Mouse (Mus musculus) NIH3T3 (cell line): ENCODE measurements around the gene Cdh22.
A peak's percentile ranks its signal among the peaks of the same experiment; 100 is the strongest.

ENCODE experiments used
- DNase-seq: peaks from one replicate; pipeline ENCODE4 v3.0.0-alpha.2; 2012; ENCODE audit warnings: low read depth

Gene Cdh22

DNA sequence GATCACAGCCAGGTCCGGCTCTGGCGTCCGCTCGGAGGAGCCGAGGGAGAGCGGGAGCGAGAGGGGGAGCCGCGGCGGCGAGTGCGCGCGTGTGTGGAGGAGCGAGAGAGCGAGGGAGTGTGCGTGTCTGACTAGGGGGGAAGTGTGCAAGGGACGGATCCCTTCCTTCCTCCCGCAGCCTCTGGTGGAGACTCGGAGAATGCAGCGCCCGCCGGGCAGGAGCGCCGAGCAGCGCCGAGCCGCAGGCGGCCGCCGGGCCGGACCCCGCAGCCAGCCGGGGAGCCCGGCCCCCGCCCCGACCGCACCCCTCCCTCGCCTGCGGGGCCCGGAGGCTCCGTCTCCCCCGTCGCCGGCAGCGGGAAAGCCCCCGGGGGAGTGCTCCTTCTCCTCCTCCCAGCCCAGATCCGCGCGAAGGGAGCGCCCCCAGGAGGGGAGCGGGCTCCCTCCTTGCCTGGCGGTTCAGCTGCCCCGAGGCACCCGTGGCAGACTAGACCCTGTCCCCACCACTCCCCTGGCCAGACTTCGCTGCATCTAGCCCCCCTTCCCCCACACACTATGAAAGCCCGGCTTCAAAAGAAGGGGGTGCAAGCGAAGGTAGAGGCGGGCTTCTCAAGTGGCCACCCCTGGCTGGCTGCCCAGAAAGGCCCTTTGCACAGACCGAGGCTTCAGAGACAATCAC lies at the start of gene Cdh22:
Gene Cdh22, minus strand, starts transcription at position 241 of the 679 bp plus-strand sequence.
- peak; percentile 27 for DNase-seq

DNA sequence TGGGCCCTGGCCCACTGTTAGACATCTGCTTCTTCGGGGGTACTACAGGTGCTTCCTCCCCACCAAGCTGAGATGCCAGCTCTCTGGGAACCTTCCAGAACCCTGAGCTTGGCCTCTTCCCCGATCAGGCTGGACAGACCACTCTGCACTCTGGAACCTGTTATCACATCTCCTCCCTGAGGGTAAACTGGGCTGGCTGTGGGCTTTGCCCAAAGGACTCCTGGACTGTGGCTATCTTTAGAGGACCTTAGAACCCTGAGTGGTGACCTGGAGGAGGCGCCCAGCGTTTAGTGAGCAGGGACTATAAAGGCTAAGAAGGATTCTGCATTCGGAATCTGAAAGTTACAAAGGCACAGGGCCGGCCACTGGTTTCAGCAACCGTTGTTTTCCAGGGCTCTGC lies 49.7 kb upstream of the Cdh22 start:
- DNase-seq, result no peak

DNA sequence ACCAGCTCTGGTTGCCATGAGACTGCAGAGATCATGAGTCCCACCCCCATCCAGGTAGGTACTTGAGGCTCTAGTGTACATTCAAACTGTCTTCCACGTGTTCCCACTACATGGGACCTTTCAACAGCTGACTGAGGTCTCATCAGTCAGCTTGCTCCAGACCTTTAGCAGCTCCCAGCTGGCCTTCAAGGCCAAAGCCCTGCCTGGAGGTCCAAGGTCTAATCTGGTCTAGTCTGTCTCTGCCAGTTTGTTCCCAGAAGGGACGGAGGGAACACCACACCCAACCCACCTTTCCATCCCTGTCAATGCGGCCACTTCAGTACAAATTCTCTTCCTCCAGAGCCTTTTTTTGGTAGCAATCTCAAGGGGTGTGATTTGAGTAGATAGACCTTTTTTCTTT lies 49.0 kb upstream of the Cdh22 start:
- no peak for DNase-seq

DNA sequence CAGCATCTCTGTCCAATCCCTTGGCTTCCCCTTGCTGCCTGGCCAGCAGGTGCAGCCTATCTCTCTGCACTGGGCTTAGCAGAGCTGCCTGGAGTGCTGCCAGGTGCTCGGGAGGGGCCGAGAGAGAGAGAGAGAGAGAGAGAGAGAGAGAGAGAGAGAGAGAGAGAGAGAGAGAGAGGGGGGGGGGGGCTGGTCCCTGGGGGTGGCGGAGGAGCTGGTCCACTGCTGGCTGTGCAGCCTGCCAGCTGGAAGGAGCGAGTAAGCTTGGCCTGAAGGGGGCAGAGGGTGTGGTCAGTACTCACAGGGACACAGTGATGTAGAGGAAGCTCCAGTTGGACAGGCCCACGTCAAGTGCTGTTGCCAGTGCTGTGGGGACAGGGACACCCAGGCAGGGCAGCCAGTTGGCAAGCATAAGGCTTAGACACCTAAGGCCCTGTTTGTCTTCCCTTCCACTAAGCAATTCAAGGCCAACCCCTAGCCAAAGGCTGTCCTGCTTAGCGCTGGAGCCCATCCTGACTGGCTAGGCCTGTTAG lies 47.2 kb upstream of the Cdh22 start:
- peak; percentile 11 for DNase-seq

DNA sequence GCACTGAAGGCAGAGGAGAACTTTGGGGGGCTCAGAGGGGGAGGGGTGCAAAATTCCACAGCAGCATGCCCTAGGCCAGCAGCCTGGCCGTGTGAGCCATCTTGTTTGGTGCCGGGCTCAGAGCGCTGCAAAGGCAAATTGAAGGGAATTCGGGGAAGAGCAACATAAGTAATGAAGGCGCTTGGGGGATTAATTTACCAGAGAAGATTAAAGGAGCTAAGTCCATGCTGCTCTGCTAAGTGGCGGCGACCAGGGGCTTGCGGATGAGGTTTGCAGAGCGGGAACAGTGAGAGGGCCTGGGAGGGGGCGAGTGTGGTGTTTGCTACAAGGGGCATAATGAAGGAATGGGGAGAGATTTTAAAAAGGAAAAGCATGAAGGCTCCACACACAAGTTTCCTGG lies 44.7 kb upstream of the Cdh22 start:
- DNase-seq, result no peak

GRCm38 (mm10) chr2:165277188-165277740 lies 42.6 kb upstream of the Cdh22 start:
- no peak for DNase-seq

GRCm38 (mm10) chr2:165275824-165276223 lies 41.2 kb upstream of the Cdh22 start:
- DNase-seq, result peak; percentile 82

DNA sequence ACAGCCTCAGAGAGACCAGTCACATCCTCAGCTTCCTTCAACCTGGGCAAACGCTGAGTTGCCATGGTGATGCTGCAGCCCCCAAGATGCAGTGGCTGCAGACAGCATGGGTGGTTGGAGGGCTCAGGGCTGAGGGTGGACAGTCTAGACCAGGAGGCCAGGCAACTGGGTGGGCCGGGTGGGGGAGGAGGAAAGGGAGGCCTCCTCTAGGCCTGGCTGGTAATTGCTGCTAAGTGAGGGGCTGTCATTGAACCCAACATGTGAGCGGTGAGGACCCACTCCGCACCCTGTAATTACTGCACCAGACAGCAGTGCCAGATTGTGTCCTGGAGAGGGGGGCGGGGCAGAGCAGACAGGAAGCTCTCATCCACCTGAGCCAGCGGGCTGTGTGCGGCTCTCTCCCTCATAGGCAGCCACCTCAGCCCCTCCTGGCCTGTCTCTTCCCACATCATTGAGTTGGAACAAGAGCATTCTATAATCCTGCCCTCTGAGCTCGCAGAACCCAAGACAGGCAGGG lies 40.5 kb upstream of the Cdh22 start:
- DNase-seq, result no peak

GRCm38 (mm10) chr2:165273589-165273988 lies 38.9 kb upstream of the Cdh22 start:
- no peak for DNase-seq

DNA sequence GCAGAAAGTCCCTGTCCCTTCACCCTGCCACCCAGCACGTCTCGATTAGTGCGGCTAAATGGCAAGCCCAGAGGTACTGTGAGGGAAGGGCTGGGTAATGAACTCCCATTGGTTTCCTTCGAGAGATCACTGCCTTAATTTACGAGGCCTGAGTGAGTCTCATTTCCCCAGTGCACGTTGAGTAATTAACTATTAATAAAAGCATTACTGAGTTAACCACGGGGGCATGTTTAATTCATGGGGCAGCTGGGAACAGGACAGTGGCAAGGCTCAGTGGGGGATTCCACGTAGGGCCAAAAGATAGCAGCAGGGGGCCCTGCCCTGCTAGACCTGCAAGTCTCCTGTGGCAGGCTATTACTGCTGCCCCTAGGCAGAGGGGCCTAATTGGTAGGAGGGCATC lies 36.7 kb upstream of the Cdh22 start:
- DNase-seq, result no peak

GRCm38 (mm10) chr2:165270858-165271257 lies 36.2 kb upstream of the Cdh22 start:
- no peak for DNase-seq

DNA sequence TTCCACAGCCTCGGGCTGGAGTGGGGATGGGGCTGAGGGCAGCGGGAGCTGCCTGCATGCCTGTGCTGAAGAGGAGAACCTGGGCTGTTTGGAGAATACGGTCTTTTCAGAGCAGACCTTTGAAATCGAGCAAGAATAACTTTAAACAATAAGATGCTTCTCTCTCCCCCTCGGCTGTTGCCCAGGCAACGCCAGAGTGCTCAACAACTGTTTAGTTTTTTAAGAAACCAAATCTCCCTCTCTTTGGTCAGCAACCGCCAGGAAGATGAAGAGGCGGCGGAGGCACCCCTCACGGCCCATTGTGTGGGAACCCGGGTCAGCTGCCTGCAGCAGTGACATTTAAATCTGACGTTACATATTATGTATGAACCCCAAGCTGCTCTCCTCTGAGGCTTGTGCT lies 32.1 kb upstream of the Cdh22 start:
- DNase-seq, result peak; percentile 14

- peak; percentile 82 for DNase-seq
These were observed 29.2 kb upstream of the Cdh22 start for GRCm38 (mm10) chr2:165263861-165264260.

DNA sequence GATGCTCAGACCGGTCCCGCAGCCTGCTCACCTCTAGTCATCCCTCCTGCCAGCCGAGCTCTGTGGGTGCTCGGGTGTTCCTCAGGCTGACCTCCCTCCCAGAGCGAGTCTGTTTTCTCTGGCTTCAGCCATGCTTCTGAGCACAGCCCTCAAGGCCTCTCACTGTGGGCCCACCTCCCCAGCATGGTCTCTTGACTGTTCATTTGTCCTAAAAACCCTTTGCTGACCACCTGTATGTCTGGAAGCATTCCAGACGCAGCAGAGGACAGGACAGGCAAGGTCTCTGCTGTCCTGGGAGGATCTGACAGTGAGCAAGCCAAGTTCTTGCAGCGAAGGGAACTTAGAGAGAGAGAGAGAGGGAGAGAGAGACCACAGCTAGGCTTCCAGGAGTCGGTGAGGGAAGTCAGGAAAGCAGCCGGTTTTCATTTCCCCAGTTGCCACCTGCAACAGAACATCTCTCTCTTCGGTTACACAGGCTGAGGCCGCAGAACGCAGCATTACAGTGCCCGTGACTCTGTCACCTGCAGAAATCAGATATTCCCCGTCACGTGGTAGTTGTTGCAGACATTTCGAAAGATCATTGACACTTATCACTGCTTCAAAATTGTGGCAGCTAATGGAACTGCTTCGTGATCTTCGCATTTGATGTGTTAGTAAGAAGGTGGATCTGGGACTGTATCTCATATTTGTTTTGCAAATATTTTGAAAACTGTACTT lies 27.8 kb upstream of the Cdh22 start:
- no peak for DNase-seq

DNA sequence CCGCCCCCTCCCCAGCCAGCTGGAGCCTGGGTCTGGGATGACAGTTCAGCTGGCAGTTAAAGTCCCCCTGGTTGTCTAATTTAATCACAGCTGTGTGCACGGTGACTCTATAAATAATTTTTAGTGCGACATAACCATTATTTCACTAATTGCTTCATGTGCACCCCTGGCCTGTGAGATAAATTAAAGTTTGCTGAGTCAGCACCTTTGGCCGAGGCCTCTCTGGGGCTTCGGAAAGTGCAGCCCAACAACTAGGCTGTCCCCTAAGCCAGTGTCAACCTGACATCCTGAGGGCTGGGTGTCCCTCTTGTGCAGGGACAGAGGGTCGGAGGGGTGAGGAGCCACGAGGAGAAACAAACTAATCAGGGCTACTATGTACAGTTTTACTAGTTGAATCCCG lies 25.2 kb upstream of the Cdh22 start:
- no peak for DNase-seq

- DNase-seq, result no peak
These were observed 23.7 kb upstream of the Cdh22 start for GRCm38 (mm10) chr2:165258321-165258720.

GRCm38 (mm10) chr2:165257151-165257834 lies 22.6 kb upstream of the Cdh22 start:
- no peak for DNase-seq

DNA sequence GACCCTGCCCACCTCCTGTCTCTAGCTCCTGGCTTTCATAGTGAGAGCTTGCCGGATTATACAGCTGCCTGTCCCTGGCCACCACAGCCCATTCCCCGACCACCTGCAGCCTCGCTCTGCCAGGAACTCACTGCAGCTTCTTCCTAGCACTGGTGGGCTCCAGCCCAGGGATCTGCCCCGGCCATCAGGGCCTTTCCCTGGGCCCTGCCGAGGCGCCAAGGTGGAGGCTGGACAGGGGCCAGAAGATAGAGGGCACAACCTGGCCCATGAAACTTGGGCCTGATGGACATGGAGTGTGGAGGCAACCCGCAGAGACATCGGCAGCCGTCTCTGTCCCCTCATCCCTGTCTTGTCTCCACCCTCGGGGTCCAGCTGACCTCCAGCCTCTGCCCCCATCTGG lies 21.6 kb upstream of the Cdh22 start:
- DNase-seq, result no peak

GRCm38 (mm10) chr2:165253867-165254266 lies 19.2 kb upstream of the Cdh22 start:
- DNase-seq, result no peak

- no peak for DNase-seq
These were observed 18.6 kb upstream of the Cdh22 start for GRCm38 (mm10) chr2:165253269-165253668.

DNA sequence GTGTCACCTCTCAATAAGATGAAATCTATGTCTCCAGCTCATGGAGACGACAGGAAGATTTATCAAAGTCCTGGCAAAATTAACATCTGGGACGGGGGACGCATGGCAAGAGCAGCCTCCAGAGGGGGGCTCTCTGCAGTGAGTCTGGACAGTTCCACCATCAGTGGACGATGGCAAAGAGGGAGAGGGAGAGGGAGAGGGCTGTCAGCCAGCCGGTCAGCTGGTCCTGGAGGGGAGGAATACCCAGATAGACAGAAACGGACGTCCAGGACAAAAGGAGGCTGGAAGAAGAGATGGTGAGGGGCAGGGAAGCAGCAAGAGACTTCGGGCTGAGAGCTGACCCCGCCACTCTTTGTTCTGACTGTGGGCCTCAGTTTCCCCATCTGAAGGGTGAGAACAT lies 18.1 kb upstream of the Cdh22 start:
- no peak for DNase-seq

DNA sequence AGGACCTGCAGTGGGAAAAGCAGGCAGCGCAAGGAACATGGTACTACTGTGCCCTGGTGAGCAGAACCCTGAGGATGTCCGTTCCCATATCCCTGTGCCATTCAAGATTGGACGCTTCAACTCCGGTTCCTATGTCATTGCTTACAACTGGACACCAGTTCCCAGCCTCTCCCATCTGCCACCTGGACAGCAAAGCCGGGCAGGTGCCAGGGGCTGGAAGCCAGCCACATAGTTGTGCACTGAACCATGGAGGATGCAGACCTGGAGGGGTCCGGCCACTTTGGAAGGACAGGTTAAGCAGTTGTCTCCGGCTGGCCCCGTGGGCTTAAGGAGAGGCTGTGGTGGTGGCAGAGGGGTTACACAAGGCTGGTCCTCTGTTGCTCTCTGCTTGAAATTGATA lies 17.7 kb upstream of the Cdh22 start:
- no peak for DNase-seq
